30 mouse cellular contexts compared by ENCODE assay signal in the genomic region with DNA sequence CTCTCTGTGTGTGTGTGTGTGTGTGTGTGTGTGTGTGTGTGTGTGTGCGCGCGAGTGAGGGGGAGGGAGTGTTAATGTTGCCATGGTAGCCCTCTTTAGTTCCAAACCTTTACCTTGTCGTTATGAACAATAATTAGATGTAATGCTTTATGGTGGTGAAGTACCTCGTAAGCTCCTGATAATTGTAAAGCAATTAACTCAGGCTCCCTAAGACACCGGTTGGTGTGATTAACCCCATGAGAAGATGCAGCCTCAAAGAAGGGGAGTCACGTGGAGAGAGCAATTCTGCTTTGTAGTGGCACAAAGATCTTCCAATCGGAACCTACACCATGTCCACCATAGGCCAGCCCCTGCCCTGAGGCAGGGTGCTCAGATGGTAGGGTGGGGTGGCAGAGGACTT.
DNase-seq lines count a peak whose midpoint lies in the region; ATAC-seq and TF ChIP-seq lines count a peak whose summit lies in the region.
"Had no signal": no experiment of that assay in that cellular context is flagged by ENCODE, and none has a peak within 500 bp of the region (broad histone marks: within the 10 kb centered on the region; RNA-seq: fewer than 3 reads in every experiment).

No protein-coding gene starts in this region.

- H3K27ac ChIP-seq in layer of hippocampus, adult 2 months, result peak overlapping the region; percentile 75
- no peak overlapping the region for H3K27ac ChIP-seq in neural tube, embryonic 14.5 days (ENCODE audit: low read depth, low read length)
- no peak overlapping the region for H3K27ac ChIP-seq in neural tube, embryonic 15.5 days (replicated peaks)
- no peak overlapping the region for H3K27ac ChIP-seq in forebrain, embryonic 14.5 days (ENCODE audit: low read depth, low read length)
- H3K27ac ChIP-seq: kidney, postnatal 0 days; limb, embryonic 10.5 days; liver, embryonic 15.5 days; stomach, postnatal 0 days had no signal

- no peak overlapping the region for H3K4me3 ChIP-seq in layer of hippocampus, adult 2 months
- H3K4me3 ChIP-seq in neural tube, embryonic 14.5 days (ENCODE audit: low read depth, low read length), result no peak overlapping the region
- no peak overlapping the region for H3K4me3 ChIP-seq in neural tube, embryonic 15.5 days (replicated peaks)
- H3K4me3 ChIP-seq in forebrain, embryonic 14.5 days (ENCODE audit: low read depth, low read length), result no peak overlapping the region
- H3K4me3 ChIP-seq: heart, embryonic 12.5 days; limb, embryonic 10.5 days; liver, embryonic 15.5 days; myocyte had no signal

- peaks cover 17% of the 10 kb centered on the region for H3K4me1 ChIP-seq in neural tube, embryonic 14.5 days (ENCODE audit: control insufficient read depth, insufficient read depth, low read length)
- H3K4me1 ChIP-seq in neural tube, embryonic 15.5 days, result peaks cover 21% of the 10 kb centered on the region
- peaks cover 11% of the 10 kb centered on the region; the same call in 1 of the 2 replicates for H3K4me1 ChIP-seq in forebrain, embryonic 14.5 days (ENCODE audit: control insufficient read depth, insufficient read depth, low read length)

- no peak overlapping the region for H3K9ac ChIP-seq in neural tube, embryonic 14.5 days (replicated peaks; ENCODE audit: low read depth, low read length)
- H3K9ac ChIP-seq in neural tube, embryonic 15.5 days (replicated peaks), result no peak overlapping the region
- H3K9ac ChIP-seq in forebrain, embryonic 14.5 days (ENCODE audit: low read length), result no peak overlapping the region
- H3K9ac ChIP-seq: heart, embryonic 12.5 days; liver, embryonic 15.5 days had no signal

- peak; percentile 41 for ATAC-seq in neural tube, embryonic 14.5 days (ENCODE audit: low read depth)
- no peak for ATAC-seq in neural tube, embryonic 15.5 days (ENCODE audit: low FRiP score)
- 0 out of 2 replicates have a peak, but pooled peaks have one; percentile 18 for ATAC-seq in forebrain, embryonic 14.5 days
- ATAC-seq in frontal cortex, adult (ENCODE audit: low TSS enrichment), result no peak
- ATAC-seq: inflammation-experienced regulatory T-cells, adult 6 months; Patski had no signal

- DNase-seq in layer of hippocampus, adult 2 months (ENCODE audit: low spot score in 2 of 2), result no peak
- no peak for DNase-seq in layer of hippocampus, adult 9-10 months (ENCODE audit: low spot score)
- DNase-seq in forebrain, embryonic 14.5 days (ENCODE audit: low spot score), result peak; percentile 48
- no peak for DNase-seq in adrenal gland, adult 8-10 months
- DNase-seq: adrenal gland, adult 2 months; B cell, adult 2 months; cerebellum, adult 8-10 months; cerebellum, postnatal 36 days; embryo, embryonic 11 days; gastrocnemius, postnatal 25 days; heart, adult 18-20 months; heart, postnatal 14 days; kidney, adult 2 months; liver; lung, postnatal 4 days; right cerebral cortex, postnatal 14 days; thymus, adult 2 months; thymus, postnatal 4 days had no signal

- no peak for TF ChIP-seq CTCF in layer of hippocampus, adult 2 months (conservative IDR thresholded peaks at IDR 0.05)

- 22% methylated on average over 8 of the region's 8 CpGs for WGBS in neural tube, embryonic 14.5 days
- 24% methylated on average over 8 of the region's 8 CpGs for WGBS in neural tube, embryonic 15.5 days
- 38% methylated on average over 8 of the region's 8 CpGs for WGBS in forebrain, embryonic 14.5 days

- H3K9me3 ChIP-seq in neural tube, embryonic 14.5 days (ENCODE audit: control insufficient read depth, low read length), result no peaks in the 10 kb centered on the region
- H3K9me3 ChIP-seq in neural tube, embryonic 15.5 days (replicated peaks), result no peaks in the 10 kb centered on the region
- no peaks in the 10 kb centered on the region for H3K9me3 ChIP-seq in forebrain, embryonic 14.5 days (replicated peaks; ENCODE audit: control insufficient read depth, low read length)
- H3K9me3 ChIP-seq: heart, embryonic 12.5 days; limb, embryonic 10.5 days; liver, embryonic 15.5 days had no signal

- no peak overlapping the region for H3K4me2 ChIP-seq in neural tube, embryonic 14.5 days (ENCODE audit: low read depth, low read length)
- no peak overlapping the region for H3K4me2 ChIP-seq in neural tube, embryonic 15.5 days
- no peak overlapping the region for H3K4me2 ChIP-seq in forebrain, embryonic 14.5 days (ENCODE audit: low read length)
- H3K4me2 ChIP-seq: heart, embryonic 12.5 days; liver, embryonic 15.5 days had no signal

- H3K27me3 ChIP-seq in neural tube, embryonic 14.5 days (ENCODE audit: control insufficient read depth, insufficient read depth, low read length), result no peaks in the 10 kb centered on the region
- no peaks in the 10 kb centered on the region for H3K27me3 ChIP-seq in neural tube, embryonic 15.5 days (replicated peaks)
- no peaks in the 10 kb centered on the region for H3K27me3 ChIP-seq in forebrain, embryonic 14.5 days (replicated peaks; ENCODE audit: control insufficient read depth, insufficient read depth, low read length)
- H3K27me3 ChIP-seq: heart, embryonic 12.5 days; liver, embryonic 15.5 days; Patski had no signal

- H3K36me3 ChIP-seq in neural tube, embryonic 14.5 days (ENCODE audit: control insufficient read depth, insufficient read depth, low read length), result no peaks in the 10 kb centered on the region
- no peaks in the 10 kb centered on the region for H3K36me3 ChIP-seq in neural tube, embryonic 15.5 days
- H3K36me3 ChIP-seq in forebrain, embryonic 14.5 days (ENCODE audit: control insufficient read depth, insufficient read depth, low read length), result no peaks in the 10 kb centered on the region
- H3K36me3 ChIP-seq: G1E; heart, embryonic 12.5 days; limb, embryonic 10.5 days; liver, embryonic 15.5 days had no signal

Comparison
In these comparisons a context has a peak if more than half of its experiments do, and no peak if none do; other contexts are left out.
1. ATAC-seq: peak in neural tube, embryonic 14.5 days (single experiment) and forebrain, embryonic 14.5 days (single experiment); none in neural tube, embryonic 15.5 days (single experiment) and frontal cortex, adult (single experiment).